Mouse (Mus musculus) liver, embryonic 14.5 days (tissue): ENCODE measurements at regions not wholly inside any gene's neighbourhood (a gene's known extent, or its start where the extent isn't known, plus 50 kb on each side); places are given as distances from the start of the nearest gene placed in this dataset.

Source experiments
- ATAC-seq: fragments of 200-750 bp; cut with Nextera tagmentation; 2 replicates; pipeline ENCODE4 v1.8.0; 2017; ENCODE audit warnings: moderate number of reproducible peaks, mild to moderate bottlenecking, moderate library complexity; ENCODE audit not compliant: insufficient read depth
- DNase-seq, 3 experiments: peaks; one replicate each; pipeline ENCODE4 v3.0.0-alpha.2; 2012 to 2013; ENCODE audit warnings: low read depth in 3 of 3, low spot score in 3 of 3
- H3K27ac ChIP-seq: fragments of 300-500 bp; sonication (generic); 2 replicates; pipeline ENCODE4 v1.5.1; 2014; ENCODE audit warnings: moderate library complexity, mild to moderate bottlenecking, control low read depth, inconsistent platforms
- H3K27me3 ChIP-seq: fragments of 300-500 bp; sonication (generic); 2 replicates; pipeline ENCODE4 v1.6.1; 2014; ENCODE audit warnings: mild to moderate bottlenecking, low read length, moderate library complexity; ENCODE audit not compliant: control insufficient read depth, insufficient read depth
- H3K36me3 ChIP-seq: fragments of 300-500 bp; sonication (generic); replicated peaks from 2 replicates; pipeline ENCODE4 v1.6.1; 2014; ENCODE audit warnings: low read depth; ENCODE audit not compliant: control insufficient read depth, insufficient read depth
- H3K4me1 ChIP-seq, 2 experiments: fragments of 200-500 bp in 1 of 2; fragments of 300-500 bp in 1 of 2; sonication (generic) in 1 of 2; replicated peaks; 2 replicates each; pipeline ENCODE4 v1.6.1; 2012 to 2014; ENCODE audit warnings: antibody characterized with exemption in 1 of 2, inconsistent platforms in 1 of 2, low read length in 1 of 2; ENCODE audit not compliant: control insufficient read depth in 2 of 2, insufficient read depth in 2 of 2
- H3K4me2 ChIP-seq: fragments of 300-500 bp; sonication (generic); 2 replicates; pipeline ENCODE4 v1.6.1; 2014; ENCODE audit warnings: low read depth, mild to moderate bottlenecking, control low read depth, moderate library complexity
- H3K4me3 ChIP-seq, 2 experiments: fragments of 200-500 bp in 1 of 2; fragments of 300-500 bp in 1 of 2; sonication (generic) in 1 of 2; 2 replicates each; pipeline ENCODE4 v1.5.1; 2012 to 2014; ENCODE audit warnings: low read depth in 2 of 2, low read length in 2 of 2, mild to moderate bottlenecking in 2 of 2, control low read depth in 1 of 2, inconsistent platforms in 1 of 2, moderate library complexity in 1 of 2; ENCODE audit not compliant: insufficient read depth in 1 of 2
- H3K9ac ChIP-seq: fragments of 300-500 bp; sonication (generic); replicated peaks from 2 replicates; pipeline ENCODE4 v1.6.1; 2014; ENCODE audit warnings: mild to moderate bottlenecking, control low read depth, moderate library complexity
- H3K9me3 ChIP-seq: fragments of 300-500 bp; sonication (generic); 2 replicates; pipeline ENCODE4 v1.6.1; 2016; ENCODE audit warnings: low read length, mixed read lengths; ENCODE audit not compliant: control insufficient read depth
- CTCF ChIP-seq: IDR thresholded peaks from 2 replicates; pipeline ENCODE4 v1.5.1; 2016; ENCODE audit warnings: antibody characterized with exemption, low read depth, control low read depth
- EP300 ChIP-seq: IDR thresholded peaks from 2 replicates; pipeline ENCODE4 v1.6.1; 2016; ENCODE audit warnings: antibody characterized with exemption, low read depth
- WGBS: fragments of 180-500 bp; shearing (Covaris S2); extraction: QIAGEN DNeasy Blood & Tissue Kit; methylation state at CpG from one replicate; pipeline ENCODE4 v1.1.7; 2014; ENCODE audit not compliant: insufficient replicate concordance; 5-methylcytosine and 5-hydroxymethylcytosine counted together

DNA sequence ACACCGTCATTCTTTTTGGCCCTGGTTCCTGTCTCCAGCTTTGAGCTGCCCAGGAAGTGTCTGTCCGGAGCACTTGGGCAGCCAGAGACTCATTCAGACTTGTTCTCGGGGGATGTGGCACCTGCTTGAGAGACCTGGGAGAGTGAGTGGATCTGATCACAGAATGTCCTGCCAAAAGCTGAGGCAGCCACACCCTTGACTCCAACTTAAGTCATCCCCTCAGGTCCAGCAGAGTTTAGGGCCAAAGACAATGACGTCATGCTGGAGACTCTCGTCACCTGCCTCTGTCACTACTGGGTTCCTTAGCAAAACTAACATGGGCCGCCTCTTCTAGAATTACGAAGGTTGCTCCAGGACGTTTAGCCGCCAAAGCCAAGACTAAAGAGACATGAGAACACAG lies 231.5 kb downstream of the Maf start:
- DNase-seq = no peak
- H3K36me3 ChIP-seq = no peaks in the 10 kb centered on the region
- no peak overlapping the region for H3K4me2 ChIP-seq
- WGBS = 67% methylated on average over 9 of the region's 9 CpGs
- no peak for ATAC-seq
- H3K4me1 ChIP-seq = peaks cover 0 to under 1% of the 10 kb centered on the region in 2 experiments; a peak in 1 of 4 replicates
- H3K9me3 ChIP-seq = no peaks in the 10 kb centered on the region
- no peaks in the 10 kb centered on the region for H3K27me3 ChIP-seq
- H3K4me3 ChIP-seq = no peak overlapping the region
- no peak overlapping the region for H3K27ac ChIP-seq
- no peak overlapping the region for H3K9ac ChIP-seq
- TF ChIP-seq CTCF (no peak), EP300 (no peak)

DNA sequence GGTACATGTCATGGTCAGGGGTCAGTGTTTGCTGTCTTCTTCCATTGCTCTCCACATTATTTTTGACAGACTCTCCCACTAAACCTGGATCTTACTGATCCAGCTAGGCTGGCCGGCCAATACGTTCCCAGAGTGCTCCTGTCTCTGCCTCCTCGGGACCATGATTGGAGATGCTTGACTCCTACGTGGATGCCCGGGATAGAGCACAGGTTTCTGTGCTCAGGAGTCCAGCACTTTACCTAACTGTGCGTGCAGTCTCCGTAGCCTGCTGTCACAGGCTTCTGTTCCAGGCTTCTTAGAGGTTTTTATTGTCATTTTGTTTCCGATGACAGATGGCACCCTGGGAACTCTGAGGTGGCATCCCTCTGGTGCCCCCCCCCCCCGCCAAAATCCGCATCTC lies 232.4 kb downstream of the Maf start:
- Histone ChIP-seq H3K4me3 (no peak overlapping the region), H3K27ac (no peak overlapping the region), H3K4me2 (no peak overlapping the region), H3K27me3 (no peaks in the 10 kb centered on the region), H3K4me1 (no peaks in the 10 kb centered on the region; a peak in 1 of 4 replicates), H3K9me3 (no peaks in the 10 kb centered on the region), H3K9ac (no peak overlapping the region), H3K36me3 (no peaks in the 10 kb centered on the region)
- DNase-seq = no peak
- TF ChIP-seq CTCF (no peak), EP300 (no peak)
- ATAC-seq = no peak
- WGBS = 64% methylated on average over 10 of the region's 10 CpGs

DNA sequence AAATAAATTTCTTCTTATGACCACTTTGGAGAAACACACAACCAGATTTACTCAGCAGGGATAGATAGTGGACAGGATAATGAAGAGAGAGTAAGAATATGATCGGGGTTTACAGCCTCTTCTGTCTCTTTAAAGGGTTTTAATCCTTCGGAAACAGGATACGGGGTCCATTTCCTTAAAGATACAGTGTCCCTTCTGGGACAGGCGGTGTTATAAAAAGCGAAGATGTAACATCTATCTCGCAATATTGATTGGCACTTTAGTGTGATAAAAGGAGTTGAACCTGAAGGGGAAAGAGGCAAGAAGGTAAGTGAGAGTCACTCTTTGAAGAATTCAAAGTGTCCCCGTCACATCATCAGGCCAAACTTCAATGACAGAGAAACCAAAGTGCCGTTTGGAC lies 233.6 kb downstream of the Maf start:
- TF ChIP-seq CTCF = no peak
- TF ChIP-seq EP300 = no peak
- ATAC-seq (no peak), DNase-seq (no peak)
- Histone ChIP-seq H3K27me3 (no peaks in the 10 kb centered on the region), H3K27ac (no peak overlapping the region), H3K4me3 (no peak overlapping the region), H3K9ac (no peak overlapping the region), H3K9me3 (no peaks in the 10 kb centered on the region), H3K4me1 (no peaks in the 10 kb centered on the region; a peak in 1 of 4 replicates), H3K36me3 (no peaks in the 10 kb centered on the region), H3K4me2 (no peak overlapping the region)
- WGBS = 24% methylated on average over 8 of the region's 8 CpGs

- TF ChIP-seq CTCF (no peak), EP300 (no peak)
- Histone ChIP-seq H3K4me1 (no peaks in the 10 kb centered on the region), H3K9ac (no peak overlapping the region), H3K27me3 (no peaks in the 10 kb centered on the region), H3K9me3 (no peaks in the 10 kb centered on the region), H3K4me3 (no peak overlapping the region), H3K36me3 (no peaks in the 10 kb centered on the region), H3K4me2 (no peak overlapping the region), H3K27ac (no peak overlapping the region)
- WGBS = 43% methylated on average over 9 of the region's 9 CpGs
- ATAC-seq (no peak), DNase-seq (no peak)
Observed at GRCm38 (mm10) chr8:115466553-115466952, 241.0 kb downstream of the Maf start.

DNA sequence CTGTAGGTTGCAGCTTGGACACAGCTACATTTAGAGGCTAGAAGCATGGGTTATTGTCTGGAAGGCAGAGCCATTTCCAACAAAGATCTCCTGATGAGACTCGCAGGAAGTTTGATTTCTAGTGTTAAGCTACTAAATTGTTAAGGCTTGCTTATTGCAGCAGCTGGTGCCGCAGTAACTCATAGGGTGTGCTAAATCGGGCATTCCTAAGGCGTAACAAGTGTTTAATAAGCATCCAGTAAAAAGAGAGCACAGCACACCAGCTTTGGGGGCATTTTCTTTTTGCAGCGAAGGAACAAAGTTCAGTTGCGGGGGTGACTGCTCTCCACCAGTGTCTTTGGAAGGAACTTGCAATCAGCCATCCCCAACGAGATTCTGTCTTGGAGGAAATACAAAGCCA lies 241.5 kb downstream of the Maf start:
- DNase-seq = no peak
- ATAC-seq = no peak
- no peak overlapping the region for H3K4me2 ChIP-seq
- H3K9ac ChIP-seq = no peak overlapping the region
- TF ChIP-seq EP300 (no peak), CTCF (no peak)
- no peaks in the 10 kb centered on the region for H3K27me3 ChIP-seq
- H3K36me3 ChIP-seq = no peaks in the 10 kb centered on the region
- WGBS = 64% methylated on average over 7 of the region's 7 CpGs
- H3K27ac ChIP-seq = no peak overlapping the region
- no peak overlapping the region for H3K4me3 ChIP-seq
- no peaks in the 10 kb centered on the region for H3K9me3 ChIP-seq
- H3K4me1 ChIP-seq = no peaks in the 10 kb centered on the region

DNA sequence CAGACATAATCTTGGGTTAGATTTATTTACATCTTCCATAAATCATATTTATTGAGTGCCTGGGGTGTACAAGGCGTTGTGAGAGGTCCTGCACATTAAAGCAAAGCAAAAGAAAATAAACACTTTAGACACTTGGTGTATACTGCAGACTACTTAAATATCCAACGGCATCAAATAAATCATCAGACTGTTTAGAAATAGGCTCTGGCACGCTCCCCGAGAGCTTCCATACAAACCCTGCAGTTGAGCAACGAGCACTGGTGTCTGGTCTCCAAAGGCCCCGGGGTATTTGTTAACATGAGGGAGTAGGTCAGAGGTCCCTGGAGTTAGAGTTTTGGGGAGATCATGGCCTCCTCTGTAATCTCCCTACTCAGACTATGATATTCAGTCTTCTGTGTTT lies 244.9 kb downstream of the Maf start:
- Histone ChIP-seq H3K9ac (no peak overlapping the region), H3K4me1 (no peaks in the 10 kb centered on the region), H3K4me2 (no peak overlapping the region), H3K9me3 (no peaks in the 10 kb centered on the region), H3K27ac (no peak overlapping the region), H3K27me3 (no peaks in the 10 kb centered on the region), H3K36me3 (no peaks in the 10 kb centered on the region), H3K4me3 (no peak overlapping the region)
- ATAC-seq (no peak), DNase-seq (no peak)
- TF ChIP-seq CTCF = no peak
- TF ChIP-seq EP300 = no peak
- WGBS = 47% methylated on average over 6 of the region's 6 CpGs
